Mouse (Mus musculus) liver, postnatal 0 days (tissue): ENCODE measurements around the gene Bag2. TPM values are rescaled to one million over a fixed set of nuclear protein-coding genes. Genes with fewer than 3 reads are reported as not detected.

Experiments used
- ATAC-seq: fragments of 200-750 bp; cut with Nextera tagmentation; 2 replicates; pipeline ENCODE4 v1.8.0; 2017; ENCODE audit warnings: mild to moderate bottlenecking, moderate library complexity
- DNase-seq: peaks from one replicate; pipeline ENCODE4 v3.0.0-alpha.2; 2016
- H3K27ac ChIP-seq: fragments of 300-500 bp; sonication (generic); 2 replicates; pipeline ENCODE4 v1.5.1; 2014; ENCODE audit warnings: antibody characterized with exemption, moderate library complexity, mild to moderate bottlenecking, low read depth
- H3K27me3 ChIP-seq: fragments of 300-500 bp; sonication (generic); 2 replicates; pipeline ENCODE4 v1.6.1; 2014; ENCODE audit warnings: low read length, control low read depth, mixed read lengths; ENCODE audit not compliant: insufficient read depth
- H3K36me3 ChIP-seq: fragments of 300-500 bp; sonication (generic); replicated peaks from 2 replicates; pipeline ENCODE4 v1.6.1; 2014; ENCODE audit warnings: mild to moderate bottlenecking, control low read depth, low read length, moderate library complexity, mixed read lengths; ENCODE audit not compliant: insufficient read depth
- H3K4me1 ChIP-seq: fragments of 300-500 bp; sonication (generic); 2 replicates; pipeline ENCODE4 v1.6.1; 2014; ENCODE audit warnings: antibody characterized with exemption, mild to moderate bottlenecking, control low read depth; ENCODE audit not compliant: insufficient read depth
- H3K4me2 ChIP-seq: fragments of 300-500 bp; sonication (generic); 2 replicates; pipeline ENCODE4 v1.6.1; 2014; ENCODE audit warnings: low read depth, mild to moderate bottlenecking, low read length, moderate library complexity, mixed read lengths
- H3K4me3 ChIP-seq: fragments of 300-500 bp; sonication (generic); 2 replicates; pipeline ENCODE4 v1.5.1; 2014; ENCODE audit warnings: low read depth, low read length
- H3K9ac ChIP-seq: fragments of 300-500 bp; sonication (generic); replicated peaks from 2 replicates; pipeline ENCODE4 v1.6.1; 2014; ENCODE audit warnings: mild to moderate bottlenecking, moderate library complexity
- H3K9me3 ChIP-seq: fragments of 300-500 bp; sonication (generic); 2 replicates; pipeline ENCODE4 v1.6.1; 2016; ENCODE audit warnings: mild to moderate bottlenecking, control low read depth, low read length, mixed read lengths
- CTCF ChIP-seq: sonication (generic); IDR thresholded peaks from 2 replicates; pipeline ENCODE4 v1.5.1; 2016; ENCODE audit warnings: antibody characterized with exemption, low read depth
- EP300 ChIP-seq: IDR thresholded peaks from 2 replicates; pipeline ENCODE4 v1.6.1; 2016; ENCODE audit warnings: antibody characterized with exemption, low read depth, mild to moderate bottlenecking
- WGBS: fragments of 180-500 bp; shearing (Covaris S2); extraction: QIAGEN DNeasy Blood & Tissue Kit; methylation state at CpG from one replicate; pipeline ENCODE4 v1.1.7; 2014; ENCODE audit not compliant: insufficient replicate concordance; 5-methylcytosine and 5-hydroxymethylcytosine counted together
- polyA plus RNA-seq: library from polyadenylated mRNA; unstranded; fragments of >200 nt; fragmentation: Nextera tagmentation; extraction: Ambion mirVana; gene quantifications from 2 replicates; pipeline ENCODE4 v1.2.1, GENCODE M21; 2015

The Bag2 gene
- polyA plus RNA-seq, 1 experiment from 2014 or later, result 16.0 TPM

- H3K4me2 ChIP-seq, result no peak overlapping the region
- no peak overlapping the region for H3K27ac ChIP-seq
- H3K9me3 ChIP-seq, result no peaks in the 10 kb centered on the region
- WGBS, result 82% methylated on average over 6 of the region's 6 CpGs
- DNase-seq, result no peak
- H3K27me3 ChIP-seq, result no peaks in the 10 kb centered on the region
- no peak for TF ChIP-seq CTCF
- no peak for ATAC-seq
- H3K4me3 ChIP-seq, result no peak overlapping the region
- H3K9ac ChIP-seq, result no peak overlapping the region
- H3K4me1 ChIP-seq, result no peaks in the 10 kb centered on the region
- peaks cover 17% of the 10 kb centered on the region for H3K36me3 ChIP-seq
Observed at GRCm38 (mm10) chr1:33724516-33724915, 33.1 kb downstream of the Bag2 start.

GRCm38 (mm10) chr1:33721020-33721419 is 36.6 kb downstream of the Bag2 start:
- no peak overlapping the region for H3K27ac ChIP-seq
- ATAC-seq, result no peak
- WGBS, result 78% methylated on average over 7 of the region's 7 CpGs
- TF ChIP-seq CTCF (no peak), EP300 (no peak)
- H3K4me2 ChIP-seq, result no peak overlapping the region
- no peak overlapping the region for H3K4me3 ChIP-seq
- H3K9me3 ChIP-seq, result no peaks in the 10 kb centered on the region
- no peak overlapping the region for H3K9ac ChIP-seq
- no peaks in the 10 kb centered on the region for H3K4me1 ChIP-seq
- H3K36me3 ChIP-seq, result peaks cover 9% of the 10 kb centered on the region
- no peaks in the 10 kb centered on the region for H3K27me3 ChIP-seq
- no peak for DNase-seq

- under 1% methylated on average over 35 of the region's 41 CpGs for WGBS
- no peak for TF ChIP-seq EP300
- no peak for TF ChIP-seq CTCF
- Histone ChIP-seq H3K27ac (peak overlapping the region; percentile 59), H3K36me3 (peaks cover 4% of the 10 kb centered on the region), H3K4me3 (peak overlapping the region; percentile 80), H3K4me1 (no peaks in the 10 kb centered on the region), H3K27me3 (no peaks in the 10 kb centered on the region), H3K9ac (peak overlapping the region; percentile 86), H3K9me3 (no peaks in the 10 kb centered on the region), H3K4me2 (peak overlapping the region; percentile 90)
- no peak for DNase-seq
- ATAC-seq, result peak; percentile 50
Observed at GRCm38 (mm10) chr1:33720231-33720630, 37.4 kb downstream of the Bag2 start.

- peaks cover 3% of the 10 kb centered on the region; the same call in 1 of the 2 replicates for H3K36me3 ChIP-seq
- peak within 1 kb of the TSS; percentile 59 for H3K27ac ChIP-seq
- peak within 1 kb of the TSS; percentile 80 for H3K4me3 ChIP-seq
- no peaks in the 10 kb centered on the region for H3K9me3 ChIP-seq
- H3K4me2 ChIP-seq, result peak within 1 kb of the TSS; percentile 90
- H3K27me3 ChIP-seq, result no peaks in the 10 kb centered on the region
- no peaks in the 10 kb centered on the region for H3K4me1 ChIP-seq
- H3K9ac ChIP-seq, result peak within 1 kb of the TSS; percentile 86
- under 1% methylated on average over 54 of the region's 54 CpGs for WGBS
- no peak for TF ChIP-seq CTCF
- no peak for TF ChIP-seq EP300
- DNase-seq (peak; percentile 85), ATAC-seq (peak; percentile 96)
Observed at GRCm38 (mm10) chr1:33719733-33720225, 37.8 kb downstream of the Bag2 start, which contains the start of gene Rab23. Rab23 (plus strand) TSS chr1:33719887.

GRCm38 (mm10) chr1:33717636-33718035 is 40.0 kb downstream of the Bag2 start:
- Histone ChIP-seq H3K36me3 (no peaks in the 10 kb centered on the region), H3K4me3 (no peak overlapping the region), H3K27ac (no peak overlapping the region), H3K9me3 (no peaks in the 10 kb centered on the region), H3K4me2 (no peak overlapping the region), H3K27me3 (no peaks in the 10 kb centered on the region), H3K9ac (no peak overlapping the region), H3K4me1 (no peaks in the 10 kb centered on the region)
- no peak for TF ChIP-seq EP300
- no peak for TF ChIP-seq CTCF
- WGBS, result 67% methylated on average over 1 of the region's 1 CpGs
- DNase-seq (no peak), ATAC-seq (no peak)

- no peak overlapping the region for H3K9ac ChIP-seq
- DNase-seq (no peak), ATAC-seq (no peak)
- no peak for TF ChIP-seq EP300
- no peaks in the 10 kb centered on the region for H3K27me3 ChIP-seq
- whole genome bisulfite sequencing, result 7% methylated on average over 10 of the region's 10 CpGs
- H3K4me2 ChIP-seq, result no peak overlapping the region
- H3K4me3 ChIP-seq, result no peak overlapping the region
- no peak overlapping the region for H3K27ac ChIP-seq
- H3K4me1 ChIP-seq, result no peaks in the 10 kb centered on the region
- no peaks in the 10 kb centered on the region for H3K36me3 ChIP-seq
- no peaks in the 10 kb centered on the region for H3K9me3 ChIP-seq
Observed at GRCm38 (mm10) chr1:33714796-33715195, 42.8 kb downstream of the Bag2 start.

- no peaks in the 10 kb centered on the region for H3K36me3 ChIP-seq
- H3K9ac ChIP-seq, result no peak overlapping the region
- H3K4me1 ChIP-seq, result no peaks in the 10 kb centered on the region
- H3K9me3 ChIP-seq, result no peaks in the 10 kb centered on the region
- no peak overlapping the region for H3K4me2 ChIP-seq
- 74% methylated on average over 5 of the region's 5 CpGs for WGBS
- TF ChIP-seq EP300 (no peak), CTCF (no peak)
- ATAC-seq, result no peak
- H3K27ac ChIP-seq, result no peak overlapping the region
- no peak overlapping the region for H3K4me3 ChIP-seq
- no peaks in the 10 kb centered on the region for H3K27me3 ChIP-seq
- DNase-seq, result no peak
Observed at GRCm38 (mm10) chr1:33712026-33712425, 45.6 kb downstream of the Bag2 start.
